Mouse (Mus musculus) stomach, postnatal 0 days (tissue): Measurements from ENCODE around the gene Slc2a3.

Experiments
- CTCF ChIP-seq: IDR thresholded peaks from 2 replicates; pipeline ENCODE4 v1.5.1; 2016; ENCODE audit warnings: antibody characterized with exemption, low read depth, mild to moderate bottlenecking, moderate library complexity
- EP300 ChIP-seq: optimal IDR thresholded peaks from 2 replicates; pipeline ENCODE3; 2016; ENCODE audit warnings: antibody characterized with exemption

GRCm38 (mm10) chr6:122825923-122826742 is 24.7 kb upstream of the Slc2a3 start:
- TF ChIP-seq CTCF (no peak), EP300 (no peak)
